Mouse (Mus musculus): ENCODE measurements at regions not wholly inside any gene's neighbourhood (a gene's known extent, or its start where the extent isn't known, plus 50 kb on each side); places are given as distances from the start of the nearest gene placed in this dataset.

DNA sequence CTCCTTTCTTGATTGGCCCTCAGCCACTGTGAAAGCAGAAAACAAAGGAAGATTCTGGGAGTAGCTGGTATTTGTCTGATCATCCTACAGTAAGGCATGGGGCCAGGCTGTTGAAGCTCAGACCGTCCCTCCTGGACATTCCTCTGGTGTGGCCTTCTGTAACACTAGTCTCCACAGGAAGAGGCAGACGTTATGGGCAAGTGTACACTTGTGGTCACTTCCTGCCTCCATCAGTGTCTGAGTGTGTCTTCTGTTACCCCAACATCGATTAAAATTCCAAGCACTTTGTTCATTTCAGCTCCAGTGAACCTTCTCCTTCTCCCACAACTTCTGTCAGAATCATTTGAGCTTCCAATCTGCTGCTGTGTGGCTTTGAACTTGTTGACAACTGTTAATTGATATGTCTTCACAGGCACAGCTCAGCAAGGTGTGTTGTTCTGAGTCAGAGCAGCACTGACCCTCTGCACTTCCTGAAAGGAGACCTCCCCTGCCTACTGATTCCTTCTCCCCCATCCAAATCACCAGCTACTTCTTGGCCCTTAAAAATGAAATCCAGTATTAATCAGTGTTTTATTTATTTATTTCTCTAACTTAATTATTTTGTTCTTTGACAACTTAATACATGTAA lies 154.7 kb upstream of the Tmc3 start:
- no peak for TF ChIP-seq CTCF (IDR thresholded peaks at IDR 0.05 in 2 of 3, conservative IDR thresholded peaks at IDR 0.05 in 1 of 3; ENCODE audit: control insufficient read depth in 1 of 3, insufficient read depth in 1 of 3, low read depth in 2 of 3, low read length in 3 of 3, poor library complexity in 1 of 3, severe bottlenecking in 1 of 3)
- TF ChIP-seq KAT2A (conservative IDR thresholded peaks at IDR 0.05; ENCODE audit: low read depth, low read length): no peak
- no peak for TF ChIP-seq UBTF (IDR thresholded peaks at IDR 0.05; ENCODE audit: borderline replicate concordance, insufficient read depth, low read depth, low read length)
- no peak for TF ChIP-seq ZC3H11A (IDR thresholded peaks at IDR 0.05; ENCODE audit: low read depth, low read length)
- TF ChIP-seq POLR2A (IDR thresholded peaks at IDR 0.05; ENCODE audit: control insufficient read depth in 1 of 2, insufficient read depth in 1 of 2, low read depth in 1 of 2, low read length in 2 of 2, poor library complexity in 1 of 2): no peak
- TF ChIP-seq RCOR1 (IDR thresholded peaks at IDR 0.05; ENCODE audit: low read depth, low read length): no peak
- TF ChIP-seq EP300 (IDR thresholded peaks at IDR 0.05; ENCODE audit: low read depth in 1 of 2, low read length in 2 of 2): no peak
- TF ChIP-seq SMC3 (IDR thresholded peaks at IDR 0.05; ENCODE audit: low read depth, low read length): no peak
- TF ChIP-seq MEF2A (IDR thresholded peaks at IDR 0.05; ENCODE audit: extremely low read depth, insufficient replicate concordance, low read depth, low read length, poor library complexity, severe bottlenecking): no peak
- TF ChIP-seq HCFC1 (IDR thresholded peaks at IDR 0.05; ENCODE audit: low read depth, low read length): no peak
